Mouse (Mus musculus) left cerebral cortex, postnatal 36 days (tissue): ENCODE results near the gene Asic1. TPM values are rescaled to one million over a fixed set of nuclear protein-coding genes. Genes with fewer than 3 reads are reported as not detected.

Experiments
- DNase-seq, 2 experiments: peaks; one replicate each; pipeline ENCODE4 v3.0.0; 2021 to 2022; ENCODE audit warnings: low spot score in 2 of 2, mixed read lengths in 1 of 2
- intact Hi-C: fragments of 180-260 bp; cut with DNase I; formaldehyde crosslinking; loops from one replicate; pipeline ENCODE4 v1.15.1; 2025
- total RNA-seq, 2 experiments: library from RNA; stranded (reverse); gene quantifications; 2 replicates each; pipeline ENCODE4 v1.2.3; 2021

The Asic1 gene
- total RNA-seq, 2 experiments from 2014 or later = 59.1 to 79.8 TPM

GRCm38 (mm10) chr15:99661121-99661830 is 8.9 kb upstream of the Asic1 start:
- DNase-seq = no peak
- intact Hi-C loops = no loop called here

- intact Hi-C loops = no loop called here
- no peak for DNase-seq
These were observed 7.8 kb upstream of the Asic1 start for GRCm38 (mm10) chr15:99662371-99662770.

- DNase-seq = peak in 1 of 2 experiments; percentile 50
- intact Hi-C loops = no loop called here
These were observed 6.1 kb upstream of the Asic1 start for GRCm38 (mm10) chr15:99663964-99664599.

DNA sequence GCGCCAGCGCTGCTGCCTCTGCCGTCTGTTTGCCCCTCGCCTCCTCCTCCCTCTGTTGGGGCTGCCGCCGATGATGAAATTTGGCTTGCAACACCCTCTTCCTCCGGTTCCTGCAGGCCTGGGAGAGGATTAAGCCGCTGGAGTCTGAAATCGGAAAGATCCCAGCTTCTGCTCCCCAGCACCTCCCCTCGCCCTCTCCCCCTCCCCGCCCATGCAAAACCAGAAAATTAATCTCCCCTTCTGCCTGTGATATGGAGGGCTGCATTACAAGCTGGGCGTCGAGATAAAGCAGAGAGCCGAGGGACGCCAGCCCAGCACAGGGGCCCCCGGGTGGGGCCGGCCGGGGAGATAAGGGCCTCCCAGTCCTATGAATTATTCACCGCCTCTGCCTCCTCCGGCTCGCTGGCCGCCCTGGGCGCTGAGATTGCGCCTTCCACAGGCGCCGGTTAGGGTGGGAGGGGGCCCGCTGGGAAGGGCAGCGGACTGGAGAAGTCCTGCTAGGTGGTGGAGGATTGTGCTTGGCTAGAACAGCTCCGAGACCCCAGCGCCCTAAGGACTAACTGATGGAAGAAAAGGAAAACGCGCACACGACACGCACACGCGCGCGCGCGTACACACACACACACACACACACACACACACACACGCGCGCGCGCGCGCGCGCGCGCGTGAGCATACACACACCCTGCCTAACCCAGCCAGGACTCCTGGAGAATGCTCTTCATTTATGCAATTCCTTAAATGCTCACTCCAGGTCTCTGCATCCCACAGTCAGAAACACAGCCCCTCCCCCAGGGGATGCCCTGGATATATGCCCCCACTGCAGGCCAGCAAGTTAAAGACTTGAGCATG is 5.3 kb upstream of the Asic1 start:
- intact Hi-C loops = no loop called here
- DNase-seq = peak; percentile 73 to 75

GRCm38 (mm10) chr15:99667544-99667943 is 2.6 kb upstream of the Asic1 start:
- no peak for DNase-seq
- intact Hi-C loops = no loop called here

DNA sequence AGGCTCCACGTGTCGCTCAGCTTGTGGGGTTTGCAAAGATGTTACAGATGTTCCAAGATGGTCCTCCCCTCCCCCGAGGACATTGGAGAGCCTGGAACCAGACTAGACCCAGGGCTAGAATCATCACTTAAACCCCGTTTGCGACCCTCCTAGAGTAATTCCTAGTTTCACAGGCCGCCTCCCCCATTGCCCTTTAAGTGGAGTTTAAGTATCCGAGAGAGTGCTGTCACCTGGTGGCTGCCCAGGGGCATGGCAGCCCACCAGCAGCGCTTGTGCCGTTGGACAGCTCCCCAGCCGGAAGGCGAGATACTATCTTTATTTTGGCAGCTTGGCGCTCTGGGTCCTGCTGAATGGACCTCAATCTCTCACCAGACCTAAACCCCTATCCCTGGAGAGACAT is 1.3 kb upstream of the Asic1 start:
- peak; percentile 74 to 76 for DNase-seq
- intact Hi-C loops = loop anchor here (1.0 kb wide), 1 partner anchor 73 kb away; no protein-coding TSS in a partner anchor

GRCm38 (mm10) chr15:99669392-99669791 is 776 bp upstream of the Asic1 start:
- intact Hi-C loops = loop anchor here (1.0 kb wide), 1 partner anchor 73 kb away; no protein-coding TSS in a partner anchor
- no peak for DNase-seq

GRCm38 (mm10) chr15:99670964-99671670 is 949 bp downstream of the Asic1 start:
- intact Hi-C loops = loop anchor here (5.0 kb wide), 1 partner anchor 169 kb away; no protein-coding TSS in a partner anchor
- DNase-seq = no peak

DNA sequence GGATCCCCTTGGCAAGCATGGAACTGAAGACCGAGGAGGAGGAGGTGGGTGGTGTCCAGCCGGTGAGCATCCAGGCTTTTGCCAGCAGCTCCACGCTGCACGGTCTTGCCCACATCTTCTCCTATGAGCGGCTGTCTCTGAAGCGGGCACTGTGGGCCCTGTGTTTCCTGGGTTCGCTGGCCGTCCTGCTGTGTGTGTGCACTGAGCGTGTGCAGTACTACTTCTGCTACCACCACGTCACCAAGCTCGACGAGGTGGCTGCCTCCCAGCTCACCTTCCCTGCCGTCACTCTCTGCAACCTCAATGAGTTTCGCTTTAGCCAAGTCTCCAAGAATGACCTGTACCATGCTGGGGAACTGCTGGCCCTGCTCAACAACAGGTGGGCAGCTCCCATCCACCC is 1.6 kb downstream of the Asic1 start:
- peak in 1 of 2 experiments; percentile 46 for DNase-seq
- intact Hi-C loops = loop anchor here (5.0 kb wide), 1 partner anchor 169 kb away; no protein-coding TSS in a partner anchor

DNA sequence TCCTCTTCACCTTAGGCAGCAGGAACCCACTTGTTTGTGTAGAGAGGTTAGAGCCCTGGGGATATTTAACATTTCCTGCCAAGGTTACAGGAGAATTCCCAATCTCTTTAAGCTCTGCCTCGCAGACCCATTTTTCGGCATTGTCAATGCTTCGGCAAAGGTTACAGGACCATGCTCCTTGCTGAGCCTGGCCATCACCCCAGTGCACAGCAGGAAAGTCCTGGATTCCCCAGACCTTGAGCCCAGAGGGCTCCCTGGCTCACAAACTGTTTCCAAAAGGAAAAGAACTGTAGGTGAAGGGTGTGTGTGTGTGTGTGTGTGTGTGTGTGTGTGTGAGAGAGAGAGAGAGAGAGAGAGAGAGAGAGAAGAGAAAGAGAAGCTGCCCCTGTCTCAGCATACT is 4.7 kb downstream of the Asic1 start:
- intact Hi-C loops = loop anchor here (5.0 kb wide), 1 partner anchor 173 kb away; no protein-coding TSS in a partner anchor

GRCm38 (mm10) chr15:99677089-99677488 is 6.9 kb downstream of the Asic1 start:
- intact Hi-C loops = no loop called here
- no peak for DNase-seq

More for the DNA sequence above, 4.7 kb downstream of the Asic1 start:
- no peak for DNase-seq

GRCm38 (mm10) chr15:99678063-99678800 is 8.1 kb downstream of the Asic1 start:
- DNase-seq = no peak
- intact Hi-C loops = no loop called here

GRCm38 (mm10) chr15:99679008-99679407 is 8.8 kb downstream of the Asic1 start:
- no peak for DNase-seq
- intact Hi-C loops = no loop called here

DNA sequence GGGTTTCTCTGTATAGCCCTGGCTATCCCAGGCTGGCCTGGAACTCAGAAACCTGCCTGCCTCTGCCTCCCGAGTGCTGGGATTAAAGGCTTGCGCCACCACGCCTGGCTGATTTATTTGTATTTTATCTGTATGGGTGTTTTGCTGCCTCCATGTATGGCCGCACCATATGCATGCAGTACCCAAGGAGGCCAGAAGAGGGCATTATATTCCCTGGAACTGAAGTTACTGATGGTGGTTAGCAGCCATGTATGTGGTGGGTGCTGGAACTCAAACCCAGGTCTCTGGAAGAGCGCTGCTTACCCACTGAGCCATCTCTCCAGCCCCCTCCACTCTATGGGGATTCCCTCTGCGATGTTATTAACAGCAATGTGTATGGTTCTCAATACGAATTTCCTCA is 12.7 kb downstream of the Asic1 start:
- no peak for DNase-seq
- intact Hi-C loops = no loop called here

GRCm38 (mm10) chr15:99684156-99684555 is 14.0 kb downstream of the Asic1 start:
- DNase-seq = no peak
- intact Hi-C loops = no loop called here

- intact Hi-C loops = loop anchor here (1.0 kb wide), 1 partner anchor 92 kb away; no protein-coding TSS in a partner anchor
- peak in 1 of 2 experiments; percentile 64 for DNase-seq
These were observed 18.5 kb downstream of the Asic1 start for GRCm38 (mm10) chr15:99688712-99689111.

DNA sequence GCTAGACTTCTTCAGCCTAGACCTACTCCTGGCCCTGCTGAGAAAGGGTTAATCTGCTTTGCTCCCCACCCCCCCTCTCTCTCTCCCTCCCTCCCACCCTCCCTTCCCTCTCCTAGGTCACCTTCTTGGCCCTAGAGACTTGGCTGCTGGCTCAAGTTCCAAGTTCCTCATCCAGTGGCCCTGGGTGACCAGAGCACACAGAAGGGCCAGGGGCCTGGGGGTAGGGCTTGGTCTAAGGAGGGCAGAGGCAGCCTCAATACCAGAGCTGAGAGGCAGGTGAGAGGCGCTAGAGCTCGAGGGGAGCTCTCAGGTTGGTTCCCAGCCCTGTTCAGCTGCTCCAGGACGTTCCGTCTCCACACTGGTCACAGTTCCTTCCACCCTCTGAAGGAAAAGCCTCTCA is 20.8 kb downstream of the Asic1 start:
- no peak for DNase-seq
- intact Hi-C loops = no loop called here

GRCm38 (mm10) chr15:99691976-99692375 is 21.8 kb downstream of the Asic1 start:
- no peak for DNase-seq
- intact Hi-C loops = no loop called here

DNA sequence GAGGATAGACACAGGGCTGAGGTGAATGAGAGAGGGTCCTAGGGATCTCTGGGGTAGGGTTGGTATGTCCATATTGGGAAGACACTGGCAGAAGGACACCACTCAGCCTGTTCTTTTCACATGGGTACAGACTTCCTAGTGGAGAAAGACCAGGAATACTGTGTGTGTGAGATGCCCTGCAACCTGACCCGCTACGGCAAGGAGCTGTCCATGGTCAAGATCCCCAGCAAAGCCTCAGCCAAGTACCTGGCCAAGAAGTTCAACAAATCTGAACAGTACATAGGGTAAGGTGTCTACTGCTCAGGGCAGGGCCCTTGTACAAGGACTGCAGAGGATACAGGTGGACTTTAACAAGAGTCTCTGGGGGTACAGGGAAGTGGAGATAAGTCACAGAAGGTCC is 27.1 kb downstream of the Asic1 start:
- no peak for DNase-seq
- intact Hi-C loops = no loop called here
